Mouse (Mus musculus) frontal cortex, adult (tissue): ENCODE measurements at regions not wholly inside any gene's neighbourhood (a gene's known extent, or its start where the extent isn't known, plus 50 kb on each side); places are given as distances from the start of the nearest gene placed in this dataset.

Experiments used
- ATAC-seq: cut with Nextera tagmentation; 2 replicates; pipeline ENCODE4 v1.9.2; 2017; ENCODE audit warnings: mild to moderate bottlenecking, moderate library complexity, mixed read lengths; ENCODE audit not compliant: low TSS enrichment

DNA sequence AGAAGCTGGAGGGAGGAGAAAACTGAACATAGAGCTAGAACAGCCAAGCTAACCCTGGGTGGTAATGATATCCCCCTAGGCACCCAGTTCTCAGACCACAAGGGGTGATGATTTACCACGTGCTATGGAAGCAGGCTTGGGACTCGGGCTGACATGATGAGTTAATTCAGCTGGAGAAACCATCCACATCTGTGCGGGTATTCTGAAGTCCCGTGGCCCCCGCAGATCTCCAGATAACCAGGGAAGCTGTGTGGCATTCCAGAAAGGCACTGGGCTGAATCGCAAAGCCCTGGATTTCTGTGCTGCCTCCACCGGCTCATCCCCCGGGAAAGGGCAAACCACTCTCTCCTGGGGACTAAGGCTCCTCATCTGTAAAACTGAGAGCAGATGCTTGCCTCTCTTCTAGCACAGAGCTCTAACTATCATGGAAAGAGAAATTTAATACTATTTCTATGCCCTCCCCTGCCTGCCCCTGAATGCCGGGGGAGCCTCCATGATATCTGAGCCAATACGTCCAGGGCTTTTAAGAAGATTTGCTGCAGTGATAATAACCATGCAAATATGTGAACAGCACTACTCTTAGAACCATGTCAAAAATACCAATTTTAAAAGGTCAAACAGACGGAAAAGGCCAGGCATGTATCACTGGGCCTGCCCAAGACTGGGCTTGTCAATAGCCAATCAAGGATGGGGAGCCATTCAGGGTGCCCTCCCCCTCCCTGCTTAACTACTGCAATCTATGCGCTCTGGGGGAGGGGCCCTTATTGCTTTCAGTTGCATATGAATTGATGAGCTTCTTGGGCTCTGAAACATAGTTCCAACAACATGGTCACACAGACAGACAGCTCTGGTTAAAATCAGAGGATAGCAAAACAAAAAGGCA lies 255.5 kb downstream of the Sox4 start:
- no peak for ATAC-seq

DNA sequence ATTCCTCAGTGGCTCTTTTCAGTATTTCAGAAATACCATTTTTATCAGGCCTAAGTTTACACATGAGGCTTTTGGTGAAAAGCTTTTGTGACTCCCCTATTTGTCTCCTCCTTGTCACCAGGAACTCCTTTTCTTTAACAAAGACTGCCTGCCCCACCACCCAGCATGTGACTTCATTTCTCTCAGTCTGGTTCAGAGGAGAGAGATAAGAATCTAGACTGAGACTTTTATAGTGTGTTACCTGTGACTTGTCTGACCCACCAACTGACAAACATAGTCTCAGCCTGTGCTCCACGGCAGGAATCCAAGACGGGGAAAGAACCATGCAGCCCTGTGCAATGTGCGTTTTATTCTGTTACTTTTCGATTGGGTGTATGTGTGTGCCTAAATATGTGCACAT lies 260.4 kb downstream of the Sox4 start:
- ATAC-seq, result no peak

DNA sequence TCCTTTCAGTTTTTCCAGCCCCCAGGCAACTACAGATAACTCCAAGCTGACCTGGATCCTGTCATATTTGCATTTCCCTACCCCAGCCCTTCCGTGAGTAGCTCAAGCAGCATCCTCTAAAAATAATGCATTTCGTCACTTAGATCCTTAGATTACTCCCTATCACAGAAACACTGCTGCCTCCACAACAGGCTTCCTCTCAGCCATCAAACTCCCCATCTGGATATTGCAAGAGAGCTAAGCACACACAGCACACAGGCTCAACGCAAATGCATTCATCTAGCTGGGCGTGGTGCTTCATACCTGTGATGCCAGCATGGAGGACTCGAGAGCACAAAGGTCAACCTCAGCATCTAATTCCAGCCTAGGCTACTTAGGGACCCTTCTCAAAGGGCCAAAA lies 260.9 kb downstream of the Sox4 start:
- ATAC-seq, result peak; percentile 96

DNA sequence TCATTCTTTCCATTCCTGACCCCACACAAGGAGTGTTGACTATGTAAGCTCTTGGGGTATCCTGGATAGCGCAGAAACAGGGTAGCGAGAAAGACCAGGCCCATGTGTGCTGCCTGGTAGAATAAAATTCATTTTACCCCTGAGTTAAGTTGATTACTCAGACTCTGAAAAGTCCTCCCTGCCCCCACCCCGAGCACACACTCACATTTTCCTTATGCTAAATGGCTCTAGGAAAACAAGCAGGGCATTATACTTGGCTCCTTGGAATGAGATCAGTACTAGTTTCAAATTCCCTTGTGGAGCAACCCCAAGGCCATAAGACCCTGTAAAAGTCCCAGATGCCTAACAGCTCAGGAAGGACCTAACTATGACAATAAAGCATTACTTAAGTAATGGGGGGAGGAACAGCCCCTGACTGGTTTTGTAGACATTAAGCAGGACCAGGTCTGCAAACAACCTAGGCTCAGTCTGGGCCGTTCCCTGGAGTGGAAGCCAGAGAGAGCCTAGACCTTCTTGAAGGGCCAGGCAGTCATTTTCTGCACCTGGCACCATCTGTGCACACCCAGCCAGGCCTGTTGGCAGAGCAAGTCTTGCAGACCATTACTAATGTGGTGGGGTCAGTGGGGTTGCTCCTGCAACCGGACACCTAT lies 262.9 kb downstream of the Sox4 start:
- ATAC-seq, result no peak

DNA sequence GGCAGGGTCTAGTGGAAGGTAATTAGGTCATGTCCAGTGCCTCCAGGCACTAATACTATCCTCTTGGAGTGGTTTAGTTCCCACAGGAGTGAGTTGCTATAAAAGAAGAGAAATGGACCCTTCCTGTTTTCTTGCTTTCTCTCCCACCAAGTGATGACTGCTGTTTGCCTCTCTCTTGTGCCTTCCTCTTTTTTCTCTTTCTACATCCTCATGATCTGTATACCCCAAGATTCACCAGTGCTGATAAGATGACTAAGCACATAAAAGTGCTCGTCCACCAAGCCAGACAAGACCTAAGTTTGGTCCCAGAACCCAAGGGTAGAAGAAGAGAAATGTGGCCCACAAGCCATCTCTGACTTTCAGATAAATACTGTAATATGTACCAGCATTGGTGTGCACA lies 265.7 kb downstream of the Sox4 start:
- ATAC-seq, result no peak

DNA sequence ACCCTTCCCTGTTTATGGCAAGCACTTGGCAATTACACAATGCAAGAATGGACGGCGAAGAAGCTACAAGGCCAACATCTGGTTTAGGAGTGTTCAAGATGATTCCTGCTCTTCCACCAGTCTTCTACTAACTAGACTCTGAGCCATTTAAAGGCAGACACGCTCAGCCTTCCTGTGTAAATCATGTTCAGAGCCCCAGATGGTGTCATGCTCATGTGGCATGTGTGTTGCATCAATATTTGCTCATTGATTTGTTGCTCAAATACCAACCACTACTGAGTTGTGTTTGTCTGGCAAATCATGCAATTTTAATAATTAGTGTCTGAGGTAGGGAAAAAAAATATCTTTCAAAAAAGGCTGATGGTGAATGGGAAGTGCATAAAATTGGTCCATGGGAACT lies 269.2 kb downstream of the Sox4 start:
- ATAC-seq, result no peak

DNA sequence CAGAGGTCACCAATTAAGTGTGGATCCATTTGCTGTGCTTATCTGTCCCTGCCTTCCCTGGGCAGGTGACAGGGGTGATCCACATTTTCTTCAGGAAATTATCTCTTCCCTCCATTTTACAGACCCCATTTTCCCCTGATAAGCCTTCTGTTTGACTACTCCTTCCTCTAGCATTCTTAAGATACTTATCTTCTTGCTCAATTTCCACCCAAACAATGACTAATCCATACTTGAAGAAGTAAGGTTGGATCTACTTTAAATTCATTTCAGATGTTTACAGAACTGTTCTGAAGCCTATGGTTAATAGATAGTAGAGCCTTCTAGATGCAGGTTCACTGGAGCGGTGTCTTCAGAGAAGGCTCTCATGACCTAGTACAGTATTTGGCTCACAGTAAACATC lies 273.2 kb downstream of the Sox4 start:
- ATAC-seq, result no peak

DNA sequence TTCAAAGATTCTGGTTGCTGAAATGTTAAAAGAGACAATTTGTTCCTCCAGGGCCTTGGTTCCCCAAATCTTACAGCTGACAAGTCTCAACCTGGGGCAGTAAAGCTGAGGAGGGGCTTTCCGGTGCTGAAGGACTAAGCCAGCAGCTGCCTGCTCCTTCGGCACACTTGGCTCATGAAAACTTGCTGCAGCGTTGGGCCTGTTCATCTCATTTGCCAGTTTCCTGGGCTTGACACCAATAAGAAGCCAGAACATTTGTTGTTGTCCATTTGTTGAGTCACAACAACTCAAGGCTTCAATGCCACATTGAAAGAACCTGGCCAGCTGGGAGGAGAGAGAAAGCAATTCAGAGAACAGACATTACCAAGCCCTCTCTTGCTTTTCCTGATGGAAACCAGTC lies 279.9 kb downstream of the Sox4 start:
- no peak for ATAC-seq

DNA sequence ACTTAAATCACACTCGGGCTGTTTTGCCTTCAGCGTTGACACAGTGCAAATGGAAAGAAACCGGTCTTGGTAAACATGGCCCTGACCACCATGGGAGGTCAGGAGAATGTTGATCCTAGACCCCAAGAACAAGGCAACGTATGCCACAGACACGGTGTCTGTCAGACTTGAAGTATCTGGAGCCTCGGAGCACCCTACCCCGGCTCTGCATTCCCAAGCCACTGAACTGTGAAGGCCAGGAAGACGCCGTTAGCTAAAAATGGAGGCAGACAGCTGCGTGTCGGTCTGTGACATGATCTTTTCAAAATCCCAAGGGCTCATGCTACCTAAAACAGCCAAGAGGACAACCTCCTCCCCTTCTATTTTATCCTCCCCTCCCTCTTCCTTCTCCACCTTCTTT lies 282.0 kb downstream of the Sox4 start:
- ATAC-seq, result no peak

DNA sequence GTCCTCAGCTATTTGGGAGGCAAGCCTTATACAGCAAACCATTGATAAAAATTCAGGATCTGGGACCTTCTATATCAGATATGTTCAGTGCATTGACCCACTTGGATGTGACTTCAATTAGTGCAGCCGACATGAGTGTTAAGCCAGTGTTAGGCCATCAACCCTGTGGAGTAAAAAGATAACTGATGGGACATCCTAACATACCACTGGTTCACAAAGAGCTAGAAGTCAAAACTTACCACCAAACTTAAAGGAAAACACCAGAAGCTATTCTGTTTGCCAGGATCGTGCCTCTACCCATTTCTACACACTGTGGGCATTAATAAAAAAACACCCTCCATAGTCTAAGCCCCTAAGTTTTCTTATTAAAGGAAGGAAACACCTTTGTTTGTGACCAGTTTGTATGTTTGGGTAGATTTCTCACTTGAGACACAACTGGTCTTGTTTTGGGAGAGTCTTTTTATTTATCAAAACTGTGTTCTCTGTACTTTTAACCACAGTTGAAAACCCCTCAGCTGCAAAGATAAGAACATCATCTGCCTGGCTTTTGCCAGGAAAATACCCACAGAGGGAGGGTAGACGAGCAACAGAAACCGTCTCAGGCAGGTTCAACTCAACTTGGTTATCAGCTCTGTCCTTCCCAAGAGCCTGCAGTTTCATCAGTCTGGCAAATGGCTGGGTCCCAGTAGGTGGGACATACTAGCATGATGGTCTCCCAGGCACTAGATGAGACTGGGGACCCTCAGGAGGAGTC lies 283.5 kb downstream of the Sox4 start:
- no peak for ATAC-seq

DNA sequence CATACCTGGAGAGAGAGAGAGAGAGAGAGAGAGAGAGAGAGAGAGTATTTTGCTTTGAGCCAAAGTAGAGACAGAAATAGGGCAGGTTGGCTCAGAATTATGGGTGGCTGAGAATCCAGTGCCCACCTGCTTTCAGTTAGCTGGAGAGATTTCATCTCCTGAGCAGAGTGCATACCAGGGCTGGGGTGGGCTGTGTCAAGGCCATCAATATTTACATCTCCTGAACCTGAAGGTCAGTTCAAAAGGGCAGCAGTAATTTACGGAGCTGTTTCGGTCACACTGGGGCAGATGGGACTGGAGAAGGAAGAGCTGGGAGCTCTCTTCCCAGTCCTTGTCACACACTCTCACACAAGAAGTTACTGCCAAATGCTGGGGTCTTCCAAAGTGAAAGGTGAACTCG lies 286.7 kb downstream of the Sox4 start:
- ATAC-seq, result no peak

DNA sequence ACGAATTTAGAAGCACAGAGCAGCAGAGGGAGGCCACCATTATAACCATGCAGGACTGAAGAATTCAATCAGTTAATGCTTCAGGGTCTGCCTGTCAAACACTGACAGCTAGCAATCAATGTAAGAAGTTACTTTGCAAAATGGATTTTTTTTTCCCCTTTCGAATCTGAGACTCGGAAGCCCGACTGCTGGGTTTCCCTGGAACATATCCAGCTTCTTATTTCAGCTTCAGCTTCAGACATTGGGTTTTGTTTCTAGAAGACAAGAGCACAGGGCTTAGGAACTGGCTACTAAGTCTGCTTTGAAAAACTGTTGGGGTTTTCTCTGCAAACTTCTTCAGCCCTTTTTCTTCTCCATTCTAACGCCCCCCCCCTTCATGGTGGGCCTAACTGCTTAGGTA lies 288.4 kb downstream of the Sox4 start:
- ATAC-seq, result no peak

DNA sequence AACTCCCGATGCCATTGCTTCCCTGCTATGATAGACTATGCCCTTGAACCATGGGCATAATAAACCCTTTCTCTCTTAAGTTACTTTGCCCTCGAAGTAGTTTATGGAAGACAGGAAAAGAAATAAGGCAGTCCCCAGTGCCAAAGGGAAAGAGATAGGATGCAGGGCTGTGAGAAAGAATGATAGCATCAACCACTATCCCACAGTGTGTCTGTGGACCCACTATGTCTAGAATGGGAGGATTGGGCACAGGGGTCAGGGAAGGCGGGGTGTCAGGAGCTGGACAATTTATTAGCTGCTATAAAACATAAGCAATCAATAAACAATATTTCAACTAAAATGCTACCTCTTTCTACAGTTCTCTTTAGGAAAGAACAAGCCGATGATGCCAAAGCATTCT lies 288.8 kb downstream of the Sox4 start:
- no peak for ATAC-seq

DNA sequence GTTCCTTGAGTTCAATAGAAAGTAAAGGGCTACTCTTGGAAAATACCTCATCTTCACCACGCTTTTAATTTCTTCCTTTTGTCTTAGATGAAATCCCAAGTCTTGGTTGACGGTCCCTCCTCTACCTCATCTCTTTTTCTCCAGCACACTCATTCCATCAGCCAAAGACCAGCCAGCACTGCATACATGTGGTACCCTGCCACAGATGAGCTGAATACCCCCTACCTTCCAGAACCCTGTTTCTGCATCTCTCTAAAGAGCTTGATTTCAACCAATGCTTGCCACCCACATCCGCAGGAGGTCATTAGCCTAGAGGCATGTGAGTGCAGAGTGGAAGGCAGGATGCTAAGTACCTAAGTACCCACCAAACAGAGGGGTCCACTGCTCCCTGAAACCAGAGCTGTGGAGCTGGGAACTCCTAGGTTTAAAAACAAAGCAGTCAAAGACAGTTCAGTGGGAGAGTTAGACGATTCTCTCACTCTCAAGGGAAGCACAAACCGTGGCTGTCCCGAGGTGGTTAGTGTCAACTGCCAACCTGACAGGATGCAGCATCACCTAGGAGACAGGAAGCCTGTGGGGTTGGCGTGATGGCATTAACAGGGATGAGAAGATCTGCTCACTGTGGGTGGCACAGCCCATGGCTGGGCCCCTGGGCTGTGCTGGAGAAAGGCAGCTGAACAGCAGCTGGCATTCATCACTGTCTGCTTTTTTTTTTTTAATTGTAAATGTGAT lies 289.4 kb downstream of the Sox4 start:
- ATAC-seq, result 0 out of 2 replicates have a peak, but pooled peaks have one; percentile 20

DNA sequence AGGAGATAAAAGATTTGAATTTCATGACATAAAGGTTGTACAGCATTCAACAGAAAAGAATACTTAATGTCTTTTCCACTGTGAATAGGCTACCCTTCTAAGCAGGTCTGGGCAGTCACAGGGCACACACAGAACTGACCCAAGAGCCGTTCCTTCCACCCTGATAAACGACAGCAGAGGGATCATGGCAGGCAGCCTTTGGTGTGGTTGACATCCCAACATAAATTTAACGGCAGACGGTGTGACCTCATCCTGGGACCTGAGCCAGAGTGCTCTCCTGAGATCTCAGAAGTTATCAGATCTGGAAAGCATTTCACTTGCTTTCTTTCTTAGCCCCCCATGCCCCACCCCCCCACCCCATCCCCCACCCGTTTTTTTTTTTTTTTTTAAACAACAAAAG lies 290.1 kb downstream of the Sox4 start:
- ATAC-seq, result no peak

DNA sequence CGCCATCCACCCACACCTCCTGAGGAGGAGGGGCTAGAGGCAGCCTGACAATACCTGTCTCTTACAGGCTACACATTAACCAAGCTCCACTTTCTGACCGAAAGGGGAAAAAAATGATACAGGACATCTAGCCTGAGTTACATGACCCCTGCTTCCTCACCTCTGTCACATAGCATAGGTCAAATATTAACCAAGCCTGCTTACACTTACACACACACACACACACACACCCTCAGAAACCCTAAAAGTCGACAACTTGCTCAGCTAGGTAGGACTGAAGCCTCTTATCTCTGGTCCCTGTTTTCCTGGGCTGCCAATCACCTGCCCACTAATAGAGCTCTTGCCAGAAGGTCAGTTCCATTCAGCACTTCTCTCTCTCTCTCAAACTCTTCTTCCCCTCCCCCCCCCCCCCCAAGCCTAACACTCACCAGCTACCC lies 291.2 kb downstream of the Sox4 start:
- no peak for ATAC-seq

DNA sequence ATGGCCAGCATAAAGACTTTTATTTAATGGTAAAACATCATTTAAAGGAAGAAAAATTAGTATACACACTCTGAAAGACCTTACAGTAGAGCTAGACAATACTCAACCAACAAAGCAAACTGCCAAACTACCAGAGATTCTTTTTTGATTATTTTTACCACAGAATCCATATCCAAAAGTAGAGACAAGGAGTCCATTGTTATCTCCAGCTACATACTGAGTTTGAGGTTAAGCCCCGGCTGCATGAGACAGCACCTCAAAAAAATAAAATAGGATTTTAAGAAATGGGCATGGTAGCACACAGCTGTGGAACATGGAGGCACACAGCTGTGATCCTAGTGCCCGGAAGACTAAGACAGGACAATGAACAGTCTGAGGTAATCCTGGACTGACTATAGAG lies 293.4 kb downstream of the Sox4 start:
- no peak for ATAC-seq

DNA sequence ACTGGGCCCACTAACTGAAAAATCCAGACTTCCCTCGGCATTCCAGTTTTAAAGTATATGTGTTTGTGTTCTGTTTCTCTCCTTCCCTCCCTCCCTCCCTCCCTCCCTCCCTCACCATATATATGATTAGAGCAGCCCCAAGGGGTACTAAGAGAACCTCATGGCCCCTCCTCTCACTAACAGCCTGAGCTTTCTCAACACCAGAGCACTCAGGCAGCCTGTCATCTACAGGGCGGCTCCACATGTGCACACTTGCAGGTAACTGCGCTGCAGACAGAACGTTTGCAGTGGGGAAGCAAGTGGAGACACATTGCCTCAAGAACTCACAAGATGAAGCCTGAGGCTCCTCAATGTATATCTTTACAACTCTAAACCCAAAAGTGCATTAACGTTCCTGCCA lies 294.9 kb downstream of the Sox4 start:
- no peak for ATAC-seq

DNA sequence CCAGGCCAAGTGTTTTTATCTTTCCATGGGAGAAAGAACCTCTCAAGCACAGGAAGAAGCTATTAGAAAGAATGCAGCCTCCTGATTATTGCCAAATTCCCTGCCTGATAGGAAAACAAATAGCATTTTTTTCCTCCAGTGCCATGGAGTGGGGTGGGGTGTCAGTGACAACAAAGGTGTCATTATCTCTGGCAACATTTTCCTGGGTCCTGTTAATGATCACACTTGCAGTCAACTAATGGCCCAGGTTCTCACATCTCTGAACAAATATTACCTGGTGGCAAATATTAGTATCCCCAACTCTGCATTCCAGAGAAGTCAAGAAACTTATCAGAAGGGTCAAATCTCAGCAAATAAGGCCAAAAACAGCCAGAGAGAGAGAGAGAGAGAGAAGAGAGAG lies 298.6 kb downstream of the Sox4 start:
- no peak for ATAC-seq

DNA sequence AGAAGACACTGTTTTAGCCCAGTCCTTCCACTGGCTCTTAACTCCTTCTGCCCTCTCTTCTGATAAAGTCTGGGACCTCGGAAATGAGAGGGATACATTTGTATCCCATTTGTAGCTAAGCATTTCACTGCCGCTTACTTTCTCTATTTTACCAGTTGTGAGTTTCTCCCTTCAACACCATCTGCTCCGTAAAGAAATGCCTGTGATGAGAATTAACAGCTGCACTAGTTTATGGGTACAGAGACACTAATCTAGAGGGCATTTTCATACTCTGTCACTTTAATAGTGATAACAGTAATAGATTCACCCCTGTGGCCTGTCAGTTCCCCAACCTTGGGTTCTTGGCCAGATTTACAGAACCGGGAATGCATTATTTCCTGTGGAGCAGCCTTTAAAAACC lies 300.2 kb downstream of the Sox4 start:
- ATAC-seq, result peak; percentile 62; the same call in 1 of the 2 replicates

DNA sequence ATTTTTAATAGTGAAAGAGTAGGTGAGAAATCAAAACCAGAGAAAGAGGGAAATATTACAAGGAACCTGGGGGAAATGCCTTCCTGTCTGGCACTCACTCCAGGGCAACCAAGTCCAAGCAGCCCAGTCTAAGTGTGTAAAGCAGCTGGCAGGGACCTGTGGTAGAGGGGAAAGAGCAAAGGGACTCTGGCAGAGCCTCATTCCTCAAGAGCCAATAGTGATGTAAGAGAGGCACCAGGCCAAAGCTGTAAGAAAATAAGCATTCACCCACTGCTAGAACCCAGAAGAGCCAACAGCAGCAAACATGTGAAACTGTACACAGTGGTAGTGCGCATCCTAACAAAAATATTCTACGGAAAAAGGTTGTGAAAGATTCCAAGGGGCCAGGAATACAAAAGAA lies 301.7 kb downstream of the Sox4 start:
- ATAC-seq, result peak; percentile 65

DNA sequence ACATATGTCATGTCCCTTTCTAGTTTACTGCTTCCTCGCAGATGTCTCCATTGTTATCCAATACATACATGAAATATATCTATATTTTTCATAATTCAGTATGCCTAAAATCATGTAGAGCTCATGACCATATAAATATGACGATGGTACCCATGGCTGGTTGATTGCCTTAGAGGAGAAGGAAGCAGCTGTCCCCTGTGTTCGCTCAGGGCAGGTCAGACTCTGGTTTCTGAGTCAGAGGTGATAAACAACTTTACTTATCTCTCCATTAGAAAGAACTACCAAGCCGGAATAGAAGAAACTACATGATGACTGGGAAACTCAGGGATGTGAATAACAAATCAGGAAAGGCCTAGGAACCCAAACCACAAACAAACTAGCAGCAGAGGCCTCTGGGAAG lies 307.6 kb downstream of the Sox4 start:
- ATAC-seq, result no peak
